Comparison of ENCODE assay signal across 12 mouse cellular contexts in genomic region chr15:22232629-22233028, GRCm38 (mm10).
"Had no signal": no experiment of that assay in that cellular context is flagged by ENCODE, and none has a peak within 500 bp of the region (broad histone marks: within the 10 kb centered on the region; RNA-seq: fewer than 3 reads in every experiment).

No protein-coding gene starts in this region.

- H3K27ac ChIP-seq: kidney, embryonic 15.5 days; limb, embryonic 15.5 days; liver, embryonic 12.5 days; macrophage; midbrain, embryonic 15.5 days had no signal

- DNase-seq: kidney, adult 2 months; kidney, postnatal 14 days; lung, embryonic 14.5 days; lung, postnatal 14 days; thymus, postnatal 36 days had no signal

- H3K9me3 ChIP-seq: kidney, embryonic 15.5 days; limb, embryonic 15.5 days; liver, embryonic 12.5 days; megakaryocyte, embryonic 14.5 days; midbrain, embryonic 15.5 days had no signal

- H3K4me2 ChIP-seq: kidney, embryonic 15.5 days; limb, embryonic 15.5 days; liver, embryonic 12.5 days; lung, embryonic 14.5 days; midbrain, embryonic 11.5 days; midbrain, embryonic 15.5 days had no signal

- H3K4me3 ChIP-seq: kidney, embryonic 15.5 days; limb, embryonic 15.5 days; liver, embryonic 12.5 days; megakaryocyte, embryonic 14.5 days; midbrain, embryonic 15.5 days had no signal

- H3K4me1 ChIP-seq: kidney, embryonic 15.5 days; limb, embryonic 15.5 days; liver, embryonic 12.5 days; megakaryocyte, embryonic 14.5 days; midbrain, embryonic 15.5 days had no signal

- H3K27me3 ChIP-seq: kidney, embryonic 15.5 days; limb, embryonic 15.5 days; liver, embryonic 12.5 days; megakaryocyte, embryonic 14.5 days; midbrain, embryonic 15.5 days had no signal

- ATAC-seq: liver, embryonic 12.5 days; midbrain, embryonic 15.5 days had no signal

- H3K9ac ChIP-seq: kidney, embryonic 15.5 days; limb, embryonic 15.5 days; liver, embryonic 12.5 days; lung, embryonic 14.5 days; midbrain, embryonic 15.5 days had no signal

- H3K36me3 ChIP-seq: kidney, embryonic 15.5 days; limb, embryonic 15.5 days; liver, embryonic 12.5 days; midbrain, embryonic 15.5 days had no signal
